Mouse (Mus musculus) forebrain, postnatal 0 days (tissue): ENCODE data around the gene Esr1. TPM values are rescaled to one million over a fixed set of nuclear protein-coding genes. Genes with fewer than 3 reads are reported as not detected.
"Not testable (repeated sequence)": the region's sequence is repeated elsewhere in the genome, so short reads cannot be mapped to it uniquely, and the experiment has no call there.

Source experiments
- ATAC-seq: fragments of 200-750 bp; cut with Nextera tagmentation; 2 replicates; pipeline ENCODE4 v1.8.0; 2017; ENCODE audit warnings: mild to moderate bottlenecking, moderate library complexity
- DNase-seq: peaks from one replicate; pipeline ENCODE4 v3.0.0-alpha.2; 2015
- H3K27ac ChIP-seq: fragments of 300-500 bp; sonication (generic); 2 replicates; pipeline ENCODE4 v1.5.1; 2014; ENCODE audit warnings: low read depth, mild to moderate bottlenecking, antibody characterized with exemption, low read length, moderate library complexity, mixed read lengths
- H3K27me3 ChIP-seq: fragments of 300-500 bp; sonication (generic); 2 replicates; pipeline ENCODE4 v1.6.1; 2014; ENCODE audit warnings: mild to moderate bottlenecking, low read length, mixed read lengths; ENCODE audit not compliant: insufficient read depth
- H3K36me3 ChIP-seq: fragments of 300-500 bp; sonication (generic); 2 replicates; pipeline ENCODE4 v1.6.1; 2014; ENCODE audit warnings: mild to moderate bottlenecking, moderate library complexity; ENCODE audit not compliant: insufficient read depth
- H3K4me1 ChIP-seq: fragments of 300-500 bp; sonication (generic); 2 replicates; pipeline ENCODE4 v1.6.1; 2014; ENCODE audit warnings: antibody characterized with exemption; ENCODE audit not compliant: insufficient read depth
- H3K4me2 ChIP-seq: fragments of 300-500 bp; sonication (generic); 2 replicates; pipeline ENCODE4 v1.6.1; 2014; ENCODE audit warnings: low read depth, mild to moderate bottlenecking, moderate library complexity
- H3K4me3 ChIP-seq: fragments of 300-500 bp; sonication (generic); 2 replicates; pipeline ENCODE4 v1.5.1; 2014; ENCODE audit warnings: low read depth, low read length, mixed read lengths
- H3K9ac ChIP-seq: fragments of 300-500 bp; sonication (generic); 2 replicates; pipeline ENCODE4 v1.6.1; 2014; ENCODE audit warnings: mild to moderate bottlenecking
- H3K9me3 ChIP-seq: fragments of 300-500 bp; sonication (generic); 2 replicates; pipeline ENCODE4 v1.6.1; 2016; ENCODE audit warnings: low read length
- CTCF ChIP-seq: sonication (generic); IDR thresholded peaks from 2 replicates; pipeline ENCODE4 v1.5.1; 2016; ENCODE audit warnings: antibody characterized with exemption, control low read depth, low read depth
- WGBS: fragments of 180-500 bp; shearing (Covaris S2); extraction: QIAGEN DNeasy Blood & Tissue Kit; methylation state at CpG from one replicate; pipeline ENCODE4 v1.1.7; 2014; 5-methylcytosine and 5-hydroxymethylcytosine counted together
- polyA plus RNA-seq: library from polyadenylated mRNA; unstranded; fragments of >200 nt; fragmentation: Nextera tagmentation; extraction: Ambion mirVana; gene quantifications from 2 replicates; pipeline ENCODE4 v1.2.1, GENCODE M21; 2015
- total RNA-seq: library from RNA; depleted of rRNA; stranded (reverse); fragments of >200 nt; gene quantifications from 2 replicates; pipeline ENCODE4 v1.2.3, GENCODE M21; 2014

The Esr1 gene
- total and polyA plus RNA-seq, 2 experiments from 2014 or later, result 1.2 to 1.3 TPM

GRCm38 (mm10) chr10:4726141-4726540 is 114.7 kb downstream of the Esr1 start:
- Histone ChIP-seq H3K4me1 (no peaks in the 10 kb centered on the region), H3K4me2 (no peak overlapping the region), H3K4me3 (no peak overlapping the region), H3K36me3 (no peaks in the 10 kb centered on the region), H3K9ac (no peak overlapping the region), H3K9me3 (no peaks in the 10 kb centered on the region), H3K27me3 (no peaks in the 10 kb centered on the region), H3K27ac (no peak overlapping the region)
- DNase-seq, result no peak
- 53% methylated on average over 6 of the region's 6 CpGs for WGBS
- no peak for TF ChIP-seq CTCF
- ATAC-seq, result no peak

- TF ChIP-seq CTCF, result no peak
- DNase-seq, result no peak
- Histone ChIP-seq H3K9ac (no peak overlapping the region), H3K4me3 (no peak overlapping the region), H3K4me1 (no peaks in the 10 kb centered on the region), H3K4me2 (no peak overlapping the region), H3K9me3 (no peaks in the 10 kb centered on the region), H3K27me3 (no peaks in the 10 kb centered on the region), H3K27ac (no peak overlapping the region), H3K36me3 (no peaks in the 10 kb centered on the region)
- 81% methylated on average over 2 of the region's 2 CpGs for WGBS
- no peak for ATAC-seq
Measured at GRCm38 (mm10) chr10:4732328-4732727, 120.9 kb downstream of the Esr1 start.

- 77% methylated on average over 6 of the region's 6 CpGs for WGBS
- ATAC-seq (no peak), DNase-seq (no peak)
- H3K4me2 ChIP-seq, result no peak overlapping the region
- no peaks in the 10 kb centered on the region for H3K9me3 ChIP-seq
- no peaks in the 10 kb centered on the region for H3K27me3 ChIP-seq
- no peak overlapping the region for H3K27ac ChIP-seq
- no peak for TF ChIP-seq CTCF
- H3K9ac ChIP-seq, result no peak overlapping the region
- no peaks in the 10 kb centered on the region for H3K36me3 ChIP-seq
- no peaks in the 10 kb centered on the region for H3K4me1 ChIP-seq
- H3K4me3 ChIP-seq, result no peak overlapping the region
Measured at GRCm38 (mm10) chr10:4733987-4734386, 122.6 kb downstream of the Esr1 start.

- Histone ChIP-seq H3K4me2 (no peak overlapping the region), H3K4me1 (no peaks in the 10 kb centered on the region), H3K4me3 (no peak overlapping the region), H3K36me3 (no peaks in the 10 kb centered on the region), H3K9ac (no peak overlapping the region), H3K27me3 (no peaks in the 10 kb centered on the region), H3K27ac (no peak overlapping the region), H3K9me3 (no peaks in the 10 kb centered on the region)
- no peak for ATAC-seq
- no peak for DNase-seq
- no peak for TF ChIP-seq CTCF
- 93% methylated on average over 2 of the region's 2 CpGs for WGBS
Measured at GRCm38 (mm10) chr10:4734942-4735341, 123.5 kb downstream of the Esr1 start.

- ATAC-seq (no peak), DNase-seq (no peak)
- Histone ChIP-seq H3K27me3 (no peaks in the 10 kb centered on the region), H3K4me3 (no peak overlapping the region), H3K9ac (no peak overlapping the region), H3K9me3 (no peaks in the 10 kb centered on the region), H3K27ac (no peak overlapping the region), H3K4me2 (no peak overlapping the region), H3K36me3 (no peaks in the 10 kb centered on the region), H3K4me1 (no peaks in the 10 kb centered on the region)
- TF ChIP-seq CTCF, result no peak
- WGBS, result 90% methylated on average over 2 of the region's 2 CpGs
Measured at GRCm38 (mm10) chr10:4738311-4738710, 126.9 kb downstream of the Esr1 start.

GRCm38 (mm10) chr10:4751091-4751490 is 139.7 kb downstream of the Esr1 start:
- not testable (repeated sequence) for H3K36me3 ChIP-seq, H3K4me3 ChIP-seq, H3K27me3 ChIP-seq, H3K9ac ChIP-seq, H3K9me3 ChIP-seq, H3K4me1 ChIP-seq, DNase-seq, H3K27ac ChIP-seq, ATAC-seq, H3K4me2 ChIP-seq
- 75% methylated on average over 1 of the region's 1 CpGs for WGBS

GRCm38 (mm10) chr10:4752977-4753376 is 141.6 kb downstream of the Esr1 start:
- DNase-seq (no peak), ATAC-seq (no peak)
- no peak for TF ChIP-seq CTCF
- H3K9ac ChIP-seq, result no peak overlapping the region
- H3K9me3 ChIP-seq, result no peaks in the 10 kb centered on the region
- no peaks in the 10 kb centered on the region for H3K4me1 ChIP-seq
- 89% methylated on average over 4 of the region's 4 CpGs for WGBS
- H3K4me3 ChIP-seq, result no peak overlapping the region
- H3K36me3 ChIP-seq, result no peaks in the 10 kb centered on the region
- no peak overlapping the region for H3K4me2 ChIP-seq
- no peak overlapping the region for H3K27ac ChIP-seq
- no peaks in the 10 kb centered on the region for H3K27me3 ChIP-seq

GRCm38 (mm10) chr10:4775541-4775940 is 164.1 kb downstream of the Esr1 start:
- no peak overlapping the region for H3K9ac ChIP-seq
- H3K4me1 ChIP-seq, result no peaks in the 10 kb centered on the region
- H3K27ac ChIP-seq, result no peak overlapping the region
- no peaks in the 10 kb centered on the region for H3K27me3 ChIP-seq
- TF ChIP-seq CTCF, result no peak
- DNase-seq, result no peak
- H3K4me2 ChIP-seq, result no peak overlapping the region
- no peak for ATAC-seq
- no peak overlapping the region for H3K4me3 ChIP-seq
- 80% methylated on average over 3 of the region's 3 CpGs for WGBS
- no peaks in the 10 kb centered on the region for H3K9me3 ChIP-seq
- no peaks in the 10 kb centered on the region for H3K36me3 ChIP-seq
